Mouse (Mus musculus) intestine, embryonic 15.5 days (tissue): ENCODE data around the gene Ust. TPM values are rescaled to one million over a fixed set of nuclear protein-coding genes. Genes with fewer than 3 reads are reported as not detected.

Experiments
- ATAC-seq: fragments of 200-750 bp; cut with Nextera tagmentation; 2 replicates; pipeline ENCODE4 v1.8.0; 2017; ENCODE audit warnings: moderate TSS enrichment, moderate library complexity
- H3K27ac ChIP-seq: fragments of 300-500 bp; sonication (generic); 2 replicates; pipeline ENCODE4 v1.5.1; 2015; ENCODE audit warnings: mild to moderate bottlenecking, inconsistent platforms
- H3K27me3 ChIP-seq: fragments of 300-500 bp; sonication (generic); replicated peaks from 2 replicates; pipeline ENCODE4 v1.6.1; 2015; ENCODE audit warnings: inconsistent platforms
- H3K36me3 ChIP-seq: fragments of 300-500 bp; sonication (generic); 2 replicates; pipeline ENCODE4 v1.6.1; 2015; ENCODE audit warnings: inconsistent platforms
- H3K4me1 ChIP-seq: fragments of 300-500 bp; sonication (generic); replicated peaks from 2 replicates; pipeline ENCODE4 v1.6.1; 2015; ENCODE audit warnings: inconsistent platforms
- H3K4me2 ChIP-seq: fragments of 300-500 bp; sonication (generic); replicated peaks from 2 replicates; pipeline ENCODE4 v1.6.1; 2015; ENCODE audit warnings: mild to moderate bottlenecking, inconsistent platforms
- H3K4me3 ChIP-seq: fragments of 300-500 bp; sonication (generic); replicated peaks from 2 replicates; pipeline ENCODE4 v1.5.1; 2015; ENCODE audit warnings: inconsistent platforms
- H3K9ac ChIP-seq: fragments of 300-500 bp; sonication (generic); 2 replicates; pipeline ENCODE4 v1.6.1; 2015; ENCODE audit warnings: inconsistent platforms
- H3K9me3 ChIP-seq: fragments of 300-500 bp; sonication (generic); 2 replicates; pipeline ENCODE4 v1.6.1; 2016; ENCODE audit warnings: inconsistent platforms
- WGBS: fragments of 180-500 bp; shearing (Covaris S2); methylation state at CpG from one replicate; pipeline ENCODE4 v1.1.7; 2015; 5-methylcytosine and 5-hydroxymethylcytosine counted together
- polyA plus RNA-seq: library from polyadenylated mRNA; unstranded; fragments of >200 nt; fragmentation: Nextera tagmentation; extraction: Ambion mirVana; gene quantifications from 2 replicates; pipeline ENCODE4 v1.2.1, GENCODE M21; 2015

The Ust gene
- polyA plus RNA-seq, 1 experiment from 2014 or later: 4.7 TPM

GRCm38 (mm10) chr10:8495543-8496141 lies 23.0 kb downstream of the Ust start:
- 41% methylated on average over 5 of the region's 5 CpGs for WGBS
- no peaks in the 10 kb centered on the region for H3K27me3 ChIP-seq
- peak; percentile 45 for ATAC-seq
- H3K27ac ChIP-seq: no peak overlapping the region
- H3K36me3 ChIP-seq: no peaks in the 10 kb centered on the region
- H3K4me2 ChIP-seq: no peak overlapping the region
- 0 out of 2 replicates have a peak, but pooled peaks cover 8% of the 10 kb centered on the region for H3K4me1 ChIP-seq
- no peaks in the 10 kb centered on the region; the same call in 1 of the 2 replicates for H3K9me3 ChIP-seq
- no peak overlapping the region for H3K4me3 ChIP-seq
- H3K9ac ChIP-seq: no peak overlapping the region

GRCm38 (mm10) chr10:8491909-8492591 lies 26.6 kb downstream of the Ust start:
- H3K36me3 ChIP-seq: no peaks in the 10 kb centered on the region
- no peak overlapping the region for H3K4me3 ChIP-seq
- no peaks in the 10 kb centered on the region for H3K27me3 ChIP-seq
- no peak overlapping the region for H3K9ac ChIP-seq
- no peaks in the 10 kb centered on the region; the same call in 1 of the 2 replicates for H3K9me3 ChIP-seq
- no peak overlapping the region for H3K4me2 ChIP-seq
- ATAC-seq: no peak
- WGBS: 89% methylated on average over 1 of the region's 1 CpGs
- 0 out of 2 replicates have a peak, but pooled peaks cover 8% of the 10 kb centered on the region for H3K4me1 ChIP-seq
- no peak overlapping the region for H3K27ac ChIP-seq

- ATAC-seq: no peak
- Histone ChIP-seq H3K4me2 (no peak overlapping the region), H3K4me1 (no peaks in the 10 kb centered on the region), H3K9ac (no peak overlapping the region), H3K27me3 (no peaks in the 10 kb centered on the region), H3K27ac (no peak overlapping the region), H3K4me3 (no peak overlapping the region), H3K9me3 (no peaks in the 10 kb centered on the region), H3K36me3 (no peaks in the 10 kb centered on the region)
- 71% methylated on average over 2 of the region's 2 CpGs for WGBS
Measured at GRCm38 (mm10) chr10:8487388-8487787, 31.2 kb downstream of the Ust start.

- Histone ChIP-seq H3K9ac (no peak overlapping the region), H3K4me2 (no peak overlapping the region), H3K27me3 (no peaks in the 10 kb centered on the region), H3K36me3 (no peaks in the 10 kb centered on the region), H3K4me3 (no peak overlapping the region), H3K4me1 (no peaks in the 10 kb centered on the region), H3K9me3 (no peaks in the 10 kb centered on the region), H3K27ac (no peak overlapping the region)
- ATAC-seq: no peak
- 79% methylated on average over 4 of the region's 4 CpGs for WGBS
Measured at GRCm38 (mm10) chr10:8484487-8484886, 34.1 kb downstream of the Ust start.

- H3K27ac ChIP-seq: no peak overlapping the region
Measured at GRCm38 (mm10) chr10:8482779-8483178, 35.8 kb downstream of the Ust start.

GRCm38 (mm10) chr10:8479779-8480178 lies 38.8 kb downstream of the Ust start:
- H3K36me3 ChIP-seq: no peaks in the 10 kb centered on the region
- no peak overlapping the region for H3K9ac ChIP-seq
- no peak overlapping the region for H3K27ac ChIP-seq
- no peaks in the 10 kb centered on the region for H3K27me3 ChIP-seq
- no peak for ATAC-seq
- H3K4me1 ChIP-seq: no peaks in the 10 kb centered on the region
- H3K4me2 ChIP-seq: no peak overlapping the region
- WGBS: 95% methylated on average over 2 of the region's 2 CpGs
- no peaks in the 10 kb centered on the region for H3K9me3 ChIP-seq
- H3K4me3 ChIP-seq: no peak overlapping the region

More at GRCm38 (mm10) chr10:8482779-8483178, 35.8 kb downstream of the Ust start:
- Histone ChIP-seq H3K9ac (no peak overlapping the region), H3K4me1 (no peaks in the 10 kb centered on the region), H3K9me3 (no peaks in the 10 kb centered on the region), H3K27me3 (no peaks in the 10 kb centered on the region), H3K4me3 (no peak overlapping the region), H3K36me3 (no peaks in the 10 kb centered on the region), H3K4me2 (no peak overlapping the region)
- ATAC-seq: no peak
- WGBS: 88% methylated on average over 4 of the region's 4 CpGs

- Histone ChIP-seq H3K4me2 (no peak overlapping the region), H3K27me3 (no peaks in the 10 kb centered on the region), H3K9me3 (no peaks in the 10 kb centered on the region), H3K4me1 (no peaks in the 10 kb centered on the region), H3K36me3 (no peaks in the 10 kb centered on the region), H3K4me3 (no peak overlapping the region), H3K27ac (no peak overlapping the region), H3K9ac (no peak overlapping the region)
- no peak for ATAC-seq
- WGBS: 84% methylated on average over 8 of the region's 8 CpGs
Measured at GRCm38 (mm10) chr10:8477936-8478335, 40.7 kb downstream of the Ust start.

- Histone ChIP-seq H3K36me3 (no peaks in the 10 kb centered on the region), H3K4me3 (no peak overlapping the region), H3K4me2 (no peak overlapping the region), H3K4me1 (no peaks in the 10 kb centered on the region), H3K27ac (no peak overlapping the region), H3K9me3 (no peaks in the 10 kb centered on the region), H3K27me3 (no peaks in the 10 kb centered on the region), H3K9ac (no peak overlapping the region)
- ATAC-seq: no peak
- WGBS: 77% methylated on average over 12 of the region's 12 CpGs
Measured at GRCm38 (mm10) chr10:8471995-8472394, 46.6 kb downstream of the Ust start.

GRCm38 (mm10) chr10:8471012-8471411 lies 47.6 kb downstream of the Ust start:
- WGBS: 80% methylated on average over 5 of the region's 5 CpGs
- H3K9ac ChIP-seq: no peak overlapping the region
- ATAC-seq: no peak

GRCm38 (mm10) chr10:8469516-8469915 lies 49.1 kb downstream of the Ust start:
- no peak overlapping the region for H3K9ac ChIP-seq
- no peak for ATAC-seq
- no peaks in the 10 kb centered on the region for H3K27me3 ChIP-seq
- H3K27ac ChIP-seq: no peak overlapping the region
- H3K9me3 ChIP-seq: no peaks in the 10 kb centered on the region
- no peak overlapping the region for H3K4me3 ChIP-seq
- 79% methylated on average over 3 of the region's 3 CpGs for WGBS
- no peak overlapping the region for H3K4me2 ChIP-seq
- no peaks in the 10 kb centered on the region for H3K4me1 ChIP-seq
- no peaks in the 10 kb centered on the region for H3K36me3 ChIP-seq

More at GRCm38 (mm10) chr10:8471012-8471411, 47.6 kb downstream of the Ust start:
- Histone ChIP-seq H3K9me3 (no peaks in the 10 kb centered on the region), H3K4me2 (no peak overlapping the region), H3K4me3 (no peak overlapping the region), H3K4me1 (no peaks in the 10 kb centered on the region), H3K27me3 (no peaks in the 10 kb centered on the region), H3K27ac (no peak overlapping the region), H3K36me3 (no peaks in the 10 kb centered on the region)

GRCm38 (mm10) chr10:8468651-8469386 lies 49.8 kb downstream of the Ust start:
- ATAC-seq: no peak
- Histone ChIP-seq H3K4me1 (no peaks in the 10 kb centered on the region), H3K27ac (no peak overlapping the region), H3K4me3 (no peak overlapping the region), H3K36me3 (no peaks in the 10 kb centered on the region), H3K9me3 (no peaks in the 10 kb centered on the region), H3K9ac (no peak overlapping the region), H3K4me2 (no peak overlapping the region), H3K27me3 (no peaks in the 10 kb centered on the region)
- 80% methylated on average over 5 of the region's 5 CpGs for WGBS

- H3K4me3 ChIP-seq: no peak overlapping the region
- H3K27ac ChIP-seq: no peak overlapping the region
- H3K36me3 ChIP-seq: no peaks in the 10 kb centered on the region
- no peak overlapping the region for H3K9ac ChIP-seq
- WGBS: 74% methylated on average over 3 of the region's 3 CpGs
- no peak overlapping the region for H3K4me2 ChIP-seq
- no peaks in the 10 kb centered on the region for H3K9me3 ChIP-seq
- no peak for ATAC-seq
- H3K4me1 ChIP-seq: no peaks in the 10 kb centered on the region
- H3K27me3 ChIP-seq: no peaks in the 10 kb centered on the region
Measured at GRCm38 (mm10) chr10:8465918-8466317, 52.7 kb downstream of the Ust start.
